Mouse (Mus musculus): Measurements from ENCODE around the gene Magi2. TPM values are rescaled to one million over a fixed set of nuclear protein-coding genes. Genes with fewer than 3 reads are reported as not detected.

The Magi2 gene
- polyA plus RNA-seq, 1 experiment from 2014 or later, result 1.9 TPM

DNA sequence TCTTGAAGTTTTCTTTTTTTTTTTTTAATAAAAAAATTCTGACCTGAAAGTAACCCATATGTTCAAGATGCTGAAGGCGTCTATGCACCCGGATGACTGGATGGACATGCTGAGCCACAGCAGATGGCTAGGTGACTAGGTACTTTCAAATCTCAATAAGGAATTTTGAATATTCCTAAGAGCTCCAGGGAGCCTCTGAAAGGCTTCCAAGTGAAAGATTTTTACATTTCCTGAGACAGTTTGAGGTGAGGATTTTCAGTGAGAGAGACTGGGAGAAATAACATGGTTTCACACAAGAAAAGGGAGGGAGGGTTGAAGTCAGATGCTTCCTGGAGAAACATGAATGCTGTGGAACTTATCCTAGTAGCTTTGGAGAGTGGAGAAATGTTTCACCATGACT is 1048.8 kb downstream of the Magi2 start:
- H3K27me3 ChIP-seq (replicated peaks; ENCODE audit: insufficient read depth, low read length), result no peaks in the 10 kb centered on the region
- no peak overlapping the region for H3K27ac ChIP-seq (ENCODE audit: low read length)
- no peak overlapping the region for H3K9ac ChIP-seq (replicated peaks; ENCODE audit: low read depth)
- no peak overlapping the region for H3K4me2 ChIP-seq (replicated peaks; ENCODE audit: low read depth, low read length)
- H3K4me3 ChIP-seq (ENCODE audit: low read depth, low read length), result no peak overlapping the region
- 73% methylated on average over 2 of the region's 2 CpGs for WGBS
- H3K9me3 ChIP-seq (ENCODE audit: low read length), result no peaks in the 10 kb centered on the region
- no peaks in the 10 kb centered on the region for H3K4me1 ChIP-seq (ENCODE audit: insufficient read depth, low read depth, low read length)
- H3K36me3 ChIP-seq (ENCODE audit: insufficient read depth, low read length), result no peaks in the 10 kb centered on the region
- TF ChIP-seq CTCF (IDR thresholded peaks at IDR 0.05) (no peak), EP300 (IDR thresholded peaks at IDR 0.05) (no peak)
- no peak for ATAC-seq
- no peak for DNase-seq (ENCODE audit: low spot score)

DNA sequence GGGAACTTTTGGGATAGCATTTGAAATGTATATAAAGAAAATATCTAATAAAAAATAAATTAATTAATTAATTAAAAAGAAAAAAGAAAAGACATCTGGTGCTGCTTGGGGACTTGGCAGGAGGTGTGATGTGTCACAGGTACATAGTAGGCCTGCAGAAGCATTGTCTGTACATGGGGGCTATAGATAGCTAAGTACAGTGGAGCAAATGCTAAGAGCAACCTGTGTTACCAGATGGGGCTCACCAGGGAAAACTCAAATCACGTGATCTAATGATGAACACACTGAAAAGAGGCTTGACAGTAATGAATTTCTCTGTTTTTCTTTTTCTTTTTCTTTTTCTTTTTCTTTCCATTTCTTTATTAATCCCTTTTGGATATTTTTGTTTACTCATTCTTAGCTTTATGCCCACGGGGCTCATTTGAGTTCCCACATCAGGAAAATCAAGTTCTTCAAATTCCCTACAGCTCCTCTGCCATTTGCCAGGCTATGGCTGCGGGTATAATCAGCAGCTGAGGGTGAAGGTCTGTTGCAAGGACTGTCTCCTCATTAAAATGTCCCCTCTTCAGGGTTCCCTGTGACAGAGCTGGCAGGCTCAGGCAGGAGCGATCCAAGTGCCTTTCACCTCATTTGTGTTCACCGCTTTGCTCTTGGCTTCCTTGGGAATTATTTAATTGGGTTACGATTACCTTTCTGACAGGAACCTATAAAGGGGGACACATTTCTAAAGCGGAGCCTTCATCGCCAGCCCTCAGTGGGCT is 1058.4 kb downstream of the Magi2 start:
- Histone ChIP-seq H3K4me3 (ENCODE audit: low read depth, low read length) (no peak overlapping the region), H3K4me1 (ENCODE audit: insufficient read depth, low read depth, low read length) (no peaks in the 10 kb centered on the region), H3K9me3 (ENCODE audit: low read length) (no peaks in the 10 kb centered on the region), H3K4me2 (replicated peaks; ENCODE audit: low read depth, low read length) (no peak overlapping the region), H3K36me3 (ENCODE audit: insufficient read depth, low read length) (no peaks in the 10 kb centered on the region), H3K27me3 (replicated peaks; ENCODE audit: insufficient read depth, low read length) (no peaks in the 10 kb centered on the region), H3K9ac (replicated peaks; ENCODE audit: low read depth) (no peak overlapping the region), H3K27ac (ENCODE audit: low read length) (no peak overlapping the region)
- WGBS, result 80% methylated on average over 8 of the region's 8 CpGs
- ATAC-seq, result no peak
- TF ChIP-seq EP300 (IDR thresholded peaks at IDR 0.05) (no peak), CTCF (IDR thresholded peaks at IDR 0.05) (no peak)
- DNase-seq (ENCODE audit: low spot score), result no peak

DNA sequence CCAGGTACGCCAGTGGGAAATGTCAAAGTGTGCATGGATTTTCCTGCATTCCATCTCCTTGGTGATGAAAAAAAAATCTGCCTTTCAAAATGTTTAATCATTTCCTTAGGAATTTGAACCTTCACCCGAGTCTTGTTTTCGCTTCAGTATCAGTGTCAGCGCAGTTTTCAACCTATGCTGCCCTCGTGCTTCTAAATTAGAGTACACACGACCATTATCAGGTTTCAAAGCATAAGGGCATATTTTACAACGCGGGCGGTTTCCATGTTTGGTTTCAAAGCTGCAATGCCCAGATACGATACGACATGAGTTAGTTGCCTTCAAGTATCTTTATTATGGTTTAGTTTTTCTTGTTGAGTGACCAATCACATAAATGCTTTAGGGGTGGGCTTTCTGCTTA is 1067.7 kb downstream of the Magi2 start:
- H3K27me3 ChIP-seq (replicated peaks; ENCODE audit: insufficient read depth, low read length), result no peaks in the 10 kb centered on the region
- ATAC-seq, result no peak
- H3K4me1 ChIP-seq (ENCODE audit: insufficient read depth, low read depth, low read length), result no peaks in the 10 kb centered on the region
- 39% methylated on average over 11 of the region's 11 CpGs for WGBS
- H3K27ac ChIP-seq (ENCODE audit: low read length), result no peak overlapping the region
- H3K4me3 ChIP-seq (ENCODE audit: low read depth, low read length), result no peak overlapping the region
- H3K36me3 ChIP-seq (ENCODE audit: insufficient read depth, low read length), result no peaks in the 10 kb centered on the region
- no peak overlapping the region for H3K4me2 ChIP-seq (replicated peaks; ENCODE audit: low read depth, low read length)
- H3K9me3 ChIP-seq (ENCODE audit: low read length), result no peaks in the 10 kb centered on the region
- no peak for TF ChIP-seq EP300 (IDR thresholded peaks at IDR 0.05)
- no peak for TF ChIP-seq CTCF (IDR thresholded peaks at IDR 0.05)
- H3K9ac ChIP-seq (replicated peaks; ENCODE audit: low read depth), result no peak overlapping the region
- DNase-seq (ENCODE audit: low spot score), result no peak

DNA sequence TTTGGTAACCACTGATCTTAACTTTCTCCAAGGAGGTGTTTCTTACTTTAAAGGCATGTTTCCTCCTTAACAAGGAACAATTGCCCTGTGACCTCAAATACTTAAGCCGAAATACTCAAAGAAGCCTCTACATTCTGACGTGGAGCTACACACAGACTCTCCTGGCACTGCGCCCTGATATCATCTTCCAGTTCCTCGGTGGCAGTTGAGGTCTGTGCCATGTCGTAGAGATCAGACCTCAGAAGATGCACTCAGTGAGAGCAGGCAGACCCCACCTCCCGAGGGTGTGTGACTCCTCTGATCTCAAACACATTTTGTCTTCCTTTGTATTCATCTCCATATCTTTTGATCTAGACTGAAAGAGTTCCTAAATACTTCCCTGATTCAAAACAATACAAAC is 1073.0 kb downstream of the Magi2 start:
- 44% methylated on average over 6 of the region's 6 CpGs for WGBS
- no peak overlapping the region for H3K4me2 ChIP-seq (replicated peaks; ENCODE audit: low read depth, low read length)
- no peaks in the 10 kb centered on the region for H3K36me3 ChIP-seq (ENCODE audit: insufficient read depth, low read length)
- DNase-seq (ENCODE audit: low spot score) (no peak), ATAC-seq (no peak)
- H3K4me3 ChIP-seq (ENCODE audit: low read depth, low read length), result no peak overlapping the region
- no peak overlapping the region for H3K27ac ChIP-seq (ENCODE audit: low read length)
- no peaks in the 10 kb centered on the region for H3K4me1 ChIP-seq (ENCODE audit: insufficient read depth, low read depth, low read length)
- no peaks in the 10 kb centered on the region for H3K9me3 ChIP-seq (ENCODE audit: low read length)
- no peaks in the 10 kb centered on the region for H3K27me3 ChIP-seq (replicated peaks; ENCODE audit: insufficient read depth, low read length)
- TF ChIP-seq CTCF (IDR thresholded peaks at IDR 0.05), result no peak
- TF ChIP-seq EP300 (IDR thresholded peaks at IDR 0.05), result no peak
- H3K9ac ChIP-seq (replicated peaks; ENCODE audit: low read depth), result no peak overlapping the region

DNA sequence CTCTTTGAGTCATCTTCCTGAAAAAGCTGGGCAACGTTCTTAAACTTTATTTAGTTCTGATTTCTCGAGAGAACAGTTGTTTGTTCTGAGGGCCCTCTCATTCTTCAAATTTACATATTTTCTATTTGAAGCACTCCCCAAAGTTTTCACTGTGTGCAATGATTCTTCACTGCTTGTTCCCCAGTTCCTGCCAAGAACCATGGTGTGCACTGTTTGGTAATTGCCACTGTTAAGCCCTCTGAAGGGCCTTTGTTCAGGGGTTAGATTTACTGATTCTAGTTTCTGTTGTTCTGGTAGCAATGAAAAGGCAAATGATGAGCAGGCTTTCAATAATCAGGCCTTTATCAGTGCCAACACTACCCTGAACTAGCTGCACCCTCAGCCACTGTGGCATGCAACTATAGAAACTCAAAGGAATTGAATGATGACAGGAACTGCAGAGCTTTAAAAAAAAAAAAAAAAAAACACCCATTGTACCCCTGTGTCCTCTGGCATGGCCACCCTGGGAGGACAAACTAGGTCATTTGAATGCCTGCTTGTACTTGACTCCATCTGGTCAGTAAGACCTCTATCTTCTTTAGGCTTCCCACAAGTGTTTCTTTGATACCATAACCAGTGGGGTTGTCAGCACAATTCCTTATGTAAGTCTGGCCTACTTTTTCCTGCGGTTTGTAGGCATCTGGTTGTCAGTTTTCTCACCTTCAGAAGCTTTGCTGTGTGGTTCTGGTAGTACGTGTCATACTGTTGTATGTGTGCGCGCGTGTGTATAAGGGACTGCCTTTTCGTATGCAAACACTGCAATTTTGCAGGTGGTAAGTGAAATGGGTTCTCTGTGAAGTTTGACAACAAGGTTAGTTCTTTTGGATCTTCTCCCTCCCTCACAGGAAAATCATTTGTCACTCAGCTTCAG is 1076.5 kb downstream of the Magi2 start:
- H3K9ac ChIP-seq (replicated peaks; ENCODE audit: low read depth), result no peak overlapping the region
- 80% methylated on average over 8 of the region's 8 CpGs for WGBS
- no peaks in the 10 kb centered on the region for H3K27me3 ChIP-seq (replicated peaks; ENCODE audit: insufficient read depth, low read length)
- no peaks in the 10 kb centered on the region for H3K9me3 ChIP-seq (ENCODE audit: low read length)
- H3K4me3 ChIP-seq (ENCODE audit: low read depth, low read length), result no peak overlapping the region
- no peak overlapping the region for H3K27ac ChIP-seq (ENCODE audit: low read length)
- no peak overlapping the region for H3K4me2 ChIP-seq (replicated peaks; ENCODE audit: low read depth, low read length)
- H3K36me3 ChIP-seq (ENCODE audit: insufficient read depth, low read length), result no peaks in the 10 kb centered on the region
- ATAC-seq (no peak), DNase-seq (ENCODE audit: low spot score) (no peak)
- no peak for TF ChIP-seq EP300 (IDR thresholded peaks at IDR 0.05)
- TF ChIP-seq CTCF (IDR thresholded peaks at IDR 0.05), result no peak
- H3K4me1 ChIP-seq (ENCODE audit: insufficient read depth, low read depth, low read length), result no peaks in the 10 kb centered on the region

DNA sequence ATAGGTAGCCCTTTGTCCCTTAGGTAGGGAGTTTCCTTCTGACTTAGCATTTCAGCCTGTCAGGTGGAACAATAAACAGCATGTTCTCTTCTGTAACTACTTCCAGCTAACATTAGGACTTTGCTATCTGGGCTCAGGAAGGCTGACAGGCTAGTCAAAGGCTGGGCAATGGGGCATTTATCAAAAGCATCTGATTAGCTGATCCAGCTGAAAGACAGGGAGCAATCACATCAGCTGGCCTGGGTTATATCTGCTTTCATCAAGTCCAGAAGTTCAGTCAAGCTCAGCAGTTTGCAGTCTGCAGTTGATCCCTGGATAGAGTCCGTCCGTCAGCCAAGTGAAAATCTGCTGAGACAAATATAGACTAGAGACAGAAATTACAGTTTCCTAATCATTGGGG is 1094.1 kb downstream of the Magi2 start:
- no peak for ATAC-seq
- 93% methylated on average over 2 of the region's 2 CpGs for WGBS
- no peaks in the 10 kb centered on the region for H3K9me3 ChIP-seq (ENCODE audit: low read length)
- H3K27ac ChIP-seq (ENCODE audit: low read length), result no peak overlapping the region
- no peaks in the 10 kb centered on the region for H3K4me1 ChIP-seq (ENCODE audit: insufficient read depth, low read depth, low read length)
- H3K9ac ChIP-seq (replicated peaks; ENCODE audit: low read depth), result no peak overlapping the region
- no peaks in the 10 kb centered on the region for H3K36me3 ChIP-seq (ENCODE audit: insufficient read depth, low read length)
- TF ChIP-seq EP300 (IDR thresholded peaks at IDR 0.05) (no peak), CTCF (IDR thresholded peaks at IDR 0.05) (no peak)
- H3K4me2 ChIP-seq (replicated peaks; ENCODE audit: low read depth, low read length), result no peak overlapping the region
- no peak overlapping the region for H3K4me3 ChIP-seq (ENCODE audit: low read depth, low read length)
- no peaks in the 10 kb centered on the region for H3K27me3 ChIP-seq (replicated peaks; ENCODE audit: insufficient read depth, low read length)
- DNase-seq (ENCODE audit: low spot score), result no peak

Measured in lung, postnatal 0 days (tissue).